Mouse (Mus musculus) testis, adult 2 months (tissue): Measurements from ENCODE around the gene Mob4.

ENCODE experiments used
- CTCF ChIP-seq: fragments of 200-500 bp; IDR thresholded peaks from 2 replicates; pipeline ENCODE4 v1.5.1; 2012; ENCODE audit warnings: low read depth, mild to moderate bottlenecking, inconsistent platforms, low read length, moderate library complexity; ENCODE audit not compliant: control insufficient read depth, insufficient read depth, insufficient replicate concordance
- POLR2A ChIP-seq: fragments of 200-500 bp; IDR thresholded peaks from 2 replicates; pipeline ENCODE4 v1.6.1; 2012; ENCODE audit warnings: low read depth, mild to moderate bottlenecking, inconsistent platforms, low read length, moderate library complexity; ENCODE audit not compliant: control insufficient read depth

DNA sequence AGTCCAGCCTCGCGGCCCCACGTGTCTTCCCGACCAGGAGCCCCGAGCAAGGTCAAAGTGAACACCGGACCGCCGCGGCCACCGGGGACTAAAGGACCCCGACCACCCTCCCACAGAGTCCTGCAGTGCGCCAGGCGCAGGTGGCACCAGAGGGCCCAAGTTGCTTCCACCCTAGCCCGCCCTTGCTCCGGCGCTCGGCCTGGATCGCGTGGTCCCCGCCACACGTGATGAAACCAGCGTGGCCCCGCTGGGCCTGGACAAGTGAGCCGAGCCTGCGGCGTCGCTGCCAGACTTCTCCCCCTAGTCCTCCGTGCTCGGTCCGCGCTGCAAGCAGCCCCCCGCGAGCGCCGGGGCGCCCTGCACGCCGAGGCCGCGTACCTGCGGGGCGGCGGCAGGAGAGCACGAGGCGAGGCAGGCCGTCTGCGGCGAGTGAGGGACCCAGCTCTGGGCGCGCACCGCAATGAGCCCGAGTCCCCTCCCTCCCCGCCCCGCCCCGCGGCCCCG lies 43.6 kb upstream of the Mob4 start:
- no peak for TF ChIP-seq CTCF
- peak; percentile 71 for TF ChIP-seq POLR2A
